Mouse (Mus musculus) forebrain, embryonic 11.5 days (tissue): ENCODE measurements around the gene Gja5. TPM values are rescaled to one million over a fixed set of nuclear protein-coding genes. Genes with fewer than 3 reads are reported as not detected.

Experiments used
- ATAC-seq: fragments of 200-750 bp; cut with Nextera tagmentation; replicated peaks from 2 replicates; pipeline ENCODE4 v1.8.0; 2017; ENCODE audit warnings: moderate TSS enrichment; ENCODE audit not compliant: low FRiP score
- DNase-seq: peaks from one replicate; pipeline ENCODE4 v3.0.0-alpha.2; 2017; ENCODE audit warnings: low spot score
- H3K27ac ChIP-seq: fragments of 300-500 bp; sonication (generic); 2 replicates; pipeline ENCODE4 v1.5.1; 2014; ENCODE audit warnings: low read depth, low read length
- H3K27me3 ChIP-seq: fragments of 300-500 bp; sonication (generic); 2 replicates; pipeline ENCODE4 v1.6.1; 2014; ENCODE audit warnings: mild to moderate bottlenecking, low read length, mixed read lengths; ENCODE audit not compliant: control insufficient read depth, insufficient read depth
- H3K36me3 ChIP-seq: fragments of 300-500 bp; sonication (generic); 2 replicates; pipeline ENCODE4 v1.6.1; 2014; ENCODE audit warnings: mild to moderate bottlenecking, low read length, moderate library complexity, mixed read lengths; ENCODE audit not compliant: control insufficient read depth, insufficient read depth
- H3K4me1 ChIP-seq: fragments of 300-500 bp; sonication (generic); replicated peaks from 2 replicates; pipeline ENCODE4 v1.6.1; 2014; ENCODE audit warnings: low read length, mixed read lengths; ENCODE audit not compliant: control insufficient read depth, insufficient read depth
- H3K4me2 ChIP-seq: fragments of 300-500 bp; sonication (generic); 2 replicates; pipeline ENCODE4 v1.6.1; 2014; ENCODE audit warnings: low read depth, mild to moderate bottlenecking, low read length, moderate library complexity, mixed read lengths; ENCODE audit not compliant: severe bottlenecking
- H3K4me3 ChIP-seq: fragments of 300-500 bp; sonication (generic); 2 replicates; pipeline ENCODE4 v1.5.1; 2014; ENCODE audit warnings: low read depth, low read length
- H3K9ac ChIP-seq: fragments of 300-500 bp; sonication (generic); 2 replicates; pipeline ENCODE4 v1.6.1; 2014; ENCODE audit warnings: low read length
- H3K9me3 ChIP-seq: fragments of 300-500 bp; sonication (generic); 2 replicates; pipeline ENCODE4 v1.6.1; 2016; ENCODE audit warnings: low read length, mixed read lengths; ENCODE audit not compliant: control insufficient read depth
- WGBS: fragments of 180-500 bp; shearing (Covaris S2); extraction: QIAGEN DNeasy Blood & Tissue Kit; methylation state at CpG from one replicate; pipeline ENCODE4 v1.1.7; 2014; 5-methylcytosine and 5-hydroxymethylcytosine counted together
- polyA plus RNA-seq: library from polyadenylated mRNA; unstranded; fragments of >200 nt; fragmentation: Nextera tagmentation; extraction: Ambion mirVana; gene quantifications from 2 replicates; pipeline ENCODE4 v1.2.1, GENCODE M21; 2014

Gja5 gene
- polyA plus RNA-seq, 1 experiment from 2014 or later = 2.5 TPM

- no peaks in the 10 kb centered on the region for H3K36me3 ChIP-seq
- 63% methylated on average over 14 of the region's 14 CpGs for WGBS
- H3K27me3 ChIP-seq = no peaks in the 10 kb centered on the region
- DNase-seq (no peak), ATAC-seq (no peak)
- no peaks in the 10 kb centered on the region for H3K4me1 ChIP-seq
- no peak overlapping the region for H3K9ac ChIP-seq
- H3K4me3 ChIP-seq = no peak overlapping the region
- H3K9me3 ChIP-seq = no peaks in the 10 kb centered on the region
- no peak overlapping the region for H3K4me2 ChIP-seq
- no peak overlapping the region for H3K27ac ChIP-seq
These were observed 49.2 kb downstream of the Gja5 start for GRCm38 (mm10) chr3:96953489-96954233.

GRCm38 (mm10) chr3:96960597-96960996, 56.1 kb downstream of the Gja5 start:
- H3K27me3 ChIP-seq = no peaks in the 10 kb centered on the region
- H3K9ac ChIP-seq = no peak overlapping the region
- H3K4me1 ChIP-seq = no peaks in the 10 kb centered on the region; the same call in 1 of the 2 replicates
- WGBS = 66% methylated on average over 8 of the region's 8 CpGs
- no peaks in the 10 kb centered on the region for H3K36me3 ChIP-seq
- DNase-seq = no peak
- no peak overlapping the region for H3K4me2 ChIP-seq
- no peak overlapping the region for H3K4me3 ChIP-seq
- no peak for ATAC-seq
- no peaks in the 10 kb centered on the region for H3K9me3 ChIP-seq
- no peak overlapping the region for H3K27ac ChIP-seq

- DNase-seq = no peak
- Histone ChIP-seq H3K4me1 (no peaks in the 10 kb centered on the region; the same call in 1 of the 2 replicates), H3K27ac (no peak overlapping the region), H3K9me3 (no peaks in the 10 kb centered on the region), H3K4me2 (no peak overlapping the region), H3K36me3 (no peaks in the 10 kb centered on the region), H3K9ac (no peak overlapping the region), H3K4me3 (no peak overlapping the region), H3K27me3 (no peaks in the 10 kb centered on the region)
- 63% methylated on average over 12 of the region's 12 CpGs for WGBS
- ATAC-seq = no peak
These were observed 58.9 kb downstream of the Gja5 start for GRCm38 (mm10) chr3:96963088-96964034.

- no peak overlapping the region for H3K4me2 ChIP-seq
- no peaks in the 10 kb centered on the region for H3K4me1 ChIP-seq
- no peaks in the 10 kb centered on the region for H3K36me3 ChIP-seq
- ATAC-seq (no peak), DNase-seq (no peak)
- H3K9me3 ChIP-seq = no peaks in the 10 kb centered on the region
- WGBS = 71% methylated on average over 7 of the region's 7 CpGs
- H3K4me3 ChIP-seq = no peak overlapping the region
- H3K27ac ChIP-seq = no peak overlapping the region
- H3K27me3 ChIP-seq = no peaks in the 10 kb centered on the region
- no peak overlapping the region for H3K9ac ChIP-seq
These were observed 66.5 kb downstream of the Gja5 start for GRCm38 (mm10) chr3:96970986-96971385.

- Histone ChIP-seq H3K9ac (no peak overlapping the region), H3K9me3 (no peaks in the 10 kb centered on the region), H3K4me3 (no peak overlapping the region), H3K36me3 (no peaks in the 10 kb centered on the region), H3K4me2 (no peak overlapping the region), H3K27ac (no peak overlapping the region), H3K27me3 (no peaks in the 10 kb centered on the region), H3K4me1 (no peaks in the 10 kb centered on the region)
- WGBS = 86% methylated on average over 7 of the region's 7 CpGs
- DNase-seq (no peak), ATAC-seq (no peak)
These were observed 70.0 kb downstream of the Gja5 start for GRCm38 (mm10) chr3:96974467-96974866.

GRCm38 (mm10) chr3:96975628-96976027, 71.1 kb downstream of the Gja5 start:
- WGBS = 94% methylated on average over 10 of the region's 10 CpGs
- Histone ChIP-seq H3K4me2 (no peak overlapping the region), H3K27ac (no peak overlapping the region), H3K36me3 (no peaks in the 10 kb centered on the region), H3K27me3 (no peaks in the 10 kb centered on the region), H3K9me3 (no peaks in the 10 kb centered on the region), H3K9ac (no peak overlapping the region), H3K4me3 (no peak overlapping the region), H3K4me1 (no peaks in the 10 kb centered on the region)
- ATAC-seq (no peak), DNase-seq (no peak)

- H3K27ac ChIP-seq = no peak overlapping the region
- H3K4me2 ChIP-seq = no peak overlapping the region
- H3K4me3 ChIP-seq = no peak overlapping the region
- H3K9ac ChIP-seq = no peak overlapping the region
- no peaks in the 10 kb centered on the region for H3K9me3 ChIP-seq
- H3K27me3 ChIP-seq = no peaks in the 10 kb centered on the region
- DNase-seq = no peak
- 80% methylated on average over 2 of the region's 2 CpGs for WGBS
- no peak for ATAC-seq
- no peaks in the 10 kb centered on the region for H3K36me3 ChIP-seq
- no peaks in the 10 kb centered on the region for H3K4me1 ChIP-seq
These were observed 73.0 kb downstream of the Gja5 start for GRCm38 (mm10) chr3:96977507-96977906.

GRCm38 (mm10) chr3:96978469-96978868, 74.0 kb downstream of the Gja5 start:
- H3K9me3 ChIP-seq = no peaks in the 10 kb centered on the region
- DNase-seq (no peak), ATAC-seq (no peak)
- no peaks in the 10 kb centered on the region for H3K4me1 ChIP-seq
- no peak overlapping the region for H3K27ac ChIP-seq
- H3K36me3 ChIP-seq = no peaks in the 10 kb centered on the region
- no peaks in the 10 kb centered on the region for H3K27me3 ChIP-seq
- WGBS = 83% methylated on average over 6 of the region's 6 CpGs
- H3K4me2 ChIP-seq = no peak overlapping the region
- no peak overlapping the region for H3K4me3 ChIP-seq
- no peak overlapping the region for H3K9ac ChIP-seq
